Mouse (Mus musculus) kidney, embryonic 16.5 days (tissue): ENCODE results near the gene Smarcd2. TPM values are rescaled to one million over a fixed set of nuclear protein-coding genes. Genes with fewer than 3 reads are reported as not detected.
A peak's percentile ranks its signal among the peaks of the same experiment; 100 is the strongest.

Source experiments
- ATAC-seq: fragments of 200-750 bp; cut with Nextera tagmentation; 2 replicates; pipeline ENCODE4 v1.8.0; 2017; ENCODE audit warnings: moderate TSS enrichment; ENCODE audit not compliant: low FRiP score, low TSS enrichment
- H3K27ac ChIP-seq: fragments of 300-500 bp; sonication (generic); 2 replicates; pipeline ENCODE4 v1.5.1; 2014; ENCODE audit warnings: low read length
- H3K27me3 ChIP-seq: fragments of 300-500 bp; sonication (generic); 2 replicates; pipeline ENCODE4 v1.6.1; 2014; ENCODE audit warnings: low read length, control low read depth, mixed read lengths; ENCODE audit not compliant: insufficient read depth
- H3K36me3 ChIP-seq: fragments of 300-500 bp; sonication (generic); 2 replicates; pipeline ENCODE4 v1.6.1; 2014; ENCODE audit warnings: low read length, control low read depth, mixed read lengths; ENCODE audit not compliant: insufficient read depth
- H3K4me1 ChIP-seq: fragments of 300-500 bp; sonication (generic); 2 replicates; pipeline ENCODE4 v1.6.1; 2014; ENCODE audit warnings: low read length, control low read depth, mixed read lengths; ENCODE audit not compliant: insufficient read depth
- H3K4me2 ChIP-seq: fragments of 300-500 bp; sonication (generic); replicated peaks from 2 replicates; pipeline ENCODE4 v1.6.1; 2014; ENCODE audit warnings: low read depth, low read length
- H3K4me3 ChIP-seq: fragments of 300-500 bp; sonication (generic); 2 replicates; pipeline ENCODE4 v1.5.1; 2014; ENCODE audit warnings: mild to moderate bottlenecking, low read length
- H3K9ac ChIP-seq: fragments of 300-500 bp; sonication (generic); replicated peaks from 2 replicates; pipeline ENCODE4 v1.6.1; 2014; ENCODE audit warnings: low read length
- H3K9me3 ChIP-seq: fragments of 300-500 bp; sonication (generic); 2 replicates; pipeline ENCODE4 v1.6.1; 2016; ENCODE audit warnings: low read length, control low read depth
- WGBS: fragments of 180-500 bp; shearing (Covaris S2); extraction: QIAGEN DNeasy Blood & Tissue Kit; methylation state at CpG from one replicate; pipeline ENCODE4 v1.1.7; 2014; 5-methylcytosine and 5-hydroxymethylcytosine counted together
- polyA plus RNA-seq: library from polyadenylated mRNA; unstranded; fragments of >200 nt; fragmentation: Nextera tagmentation; extraction: Ambion mirVana; gene quantifications from 2 replicates; pipeline ENCODE4 v1.2.1, GENCODE M21; 2015

Gene Smarcd2
- polyA plus RNA-seq, 1 experiment from 2014 or later = 55.0 TPM

DNA sequence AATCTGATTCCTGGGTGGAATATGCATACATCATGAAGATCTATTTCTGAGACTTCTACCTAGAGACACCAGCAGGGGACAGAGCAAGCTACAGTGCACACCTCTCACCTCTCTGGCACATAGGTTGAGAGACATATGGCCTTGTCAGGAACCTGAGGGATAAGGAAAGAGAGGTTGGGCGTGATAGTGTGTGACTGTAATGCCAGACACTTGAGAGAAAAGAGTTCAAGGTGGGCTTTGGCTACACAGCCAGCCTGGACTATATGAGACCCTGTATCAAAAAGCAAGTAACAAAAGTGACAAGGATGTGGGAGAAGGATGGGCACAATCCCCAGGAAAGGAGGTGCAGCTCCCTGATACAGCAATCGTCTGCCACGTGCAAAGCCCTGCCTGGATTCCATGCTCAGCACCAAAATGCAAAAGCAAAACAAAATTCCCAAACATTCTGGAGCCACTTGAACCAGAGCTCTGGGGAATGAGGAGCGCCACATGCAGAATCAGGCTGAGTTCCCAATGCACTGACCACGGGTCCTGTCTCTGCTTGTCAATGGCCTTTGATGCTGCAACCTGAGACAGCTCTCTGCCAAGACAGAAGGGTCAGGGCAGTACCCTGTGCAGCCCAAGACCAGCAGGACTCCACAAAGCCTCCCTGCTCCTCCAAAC, 1.5 kb downstream of the Smarcd2 start:
- 17% methylated on average over 5 of the region's 5 CpGs for WGBS
- no peaks in the 10 kb centered on the region for H3K27me3 ChIP-seq
- H3K4me1 ChIP-seq = peaks cover 64% of the 10 kb centered on the region
- H3K9ac ChIP-seq = peak overlapping the region; percentile 99
- no peaks in the 10 kb centered on the region for H3K9me3 ChIP-seq
- peak overlapping the region; percentile 79 for H3K4me2 ChIP-seq
- H3K36me3 ChIP-seq = peaks cover 13% of the 10 kb centered on the region
- H3K4me3 ChIP-seq = peak overlapping the region; percentile 82
- peak overlapping the region; percentile 97 for H3K27ac ChIP-seq
- ATAC-seq = no peak

DNA sequence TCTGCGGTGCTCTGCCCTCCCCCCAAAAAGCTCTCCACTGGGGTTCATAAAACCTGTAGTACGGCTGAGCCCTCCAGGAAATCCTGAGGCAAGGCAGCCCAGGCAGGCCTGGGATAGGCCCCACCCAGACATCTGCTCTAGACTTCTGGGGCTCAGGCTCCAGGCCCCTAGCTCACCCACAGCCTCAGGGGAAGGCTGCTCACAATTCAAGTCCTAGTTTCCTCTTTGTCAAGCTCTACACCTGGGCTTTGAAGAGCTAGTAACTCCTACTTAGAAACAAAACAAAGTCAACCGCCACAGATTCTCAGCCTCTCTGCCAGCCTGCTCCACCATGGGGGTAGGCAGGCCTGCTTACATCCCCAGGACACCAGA, 3.7 kb downstream of the Smarcd2 start:
- Histone ChIP-seq H3K9me3 (no peaks in the 10 kb centered on the region), H3K27ac (peak overlapping the region; percentile 85), H3K9ac (peak overlapping the region; percentile 40), H3K36me3 (peaks cover 35% of the 10 kb centered on the region), H3K27me3 (no peaks in the 10 kb centered on the region), H3K4me3 (peak overlapping the region; percentile 7), H3K4me2 (peak overlapping the region; percentile 36), H3K4me1 (peaks cover 46% of the 10 kb centered on the region)
- no peak for ATAC-seq
- WGBS = 12% methylated on average over 3 of the region's 3 CpGs

DNA sequence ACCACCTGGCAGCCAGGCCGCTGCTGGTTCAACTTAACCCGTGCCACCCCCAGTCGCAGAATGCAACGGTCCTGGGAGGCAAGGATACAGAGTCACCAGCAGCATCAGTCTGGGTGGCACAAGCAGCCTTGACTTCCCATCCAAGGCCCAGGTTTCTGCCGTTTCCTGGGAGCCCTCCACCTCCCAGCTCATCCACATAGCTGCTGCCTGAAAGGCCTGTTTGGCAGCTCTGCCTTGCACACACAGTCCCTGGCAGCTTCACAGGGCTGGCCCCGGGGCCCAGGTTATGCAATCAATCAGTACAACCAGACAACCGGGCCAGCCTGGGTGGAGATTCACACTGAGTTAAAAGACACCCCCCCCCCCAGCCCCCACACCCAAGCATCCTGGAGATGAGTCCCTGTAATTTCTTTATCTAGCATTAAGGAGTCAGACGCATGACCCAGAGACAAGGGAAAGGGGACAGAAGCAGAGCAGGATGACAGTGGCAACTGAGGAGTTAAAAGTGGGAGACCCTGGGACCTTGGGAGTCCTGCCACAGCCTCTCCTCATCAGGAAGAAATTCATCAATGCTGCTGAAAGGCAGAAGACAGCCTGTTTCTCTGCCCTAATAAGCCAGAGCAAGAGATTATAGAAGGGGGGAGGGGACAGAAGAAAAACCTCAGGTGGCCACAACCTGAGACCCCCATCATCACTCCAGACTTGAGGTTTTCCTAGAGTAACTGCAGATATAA, 4.3 kb downstream of the Smarcd2 start:
- H3K27me3 ChIP-seq = no peaks in the 10 kb centered on the region

DNA sequence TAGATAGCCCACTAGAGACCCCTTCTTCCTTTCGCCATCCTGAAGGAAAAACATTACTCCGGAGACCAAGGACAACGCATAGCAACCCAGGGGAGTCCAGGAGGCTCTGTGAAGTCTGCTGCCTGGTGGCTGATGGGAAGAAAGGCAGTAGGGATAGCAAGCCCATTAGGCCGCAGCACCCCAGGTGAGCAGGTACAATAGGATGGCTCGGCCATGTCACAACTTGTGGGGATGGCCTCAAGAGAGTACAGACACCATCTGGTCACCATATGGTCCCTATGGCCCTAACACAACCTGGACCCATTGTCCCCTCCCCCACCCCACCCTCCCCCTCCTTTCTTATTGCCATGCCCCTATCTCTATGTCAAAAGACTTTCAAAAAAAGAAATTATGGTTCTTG, 4.9 kb downstream of the Smarcd2 start:
- Histone ChIP-seq H3K9me3 (no peaks in the 10 kb centered on the region), H3K4me1 (peaks cover 42% of the 10 kb centered on the region), H3K4me2 (peak overlapping the region; percentile 36; the same call in 1 of the 2 replicates), H3K9ac (peak overlapping the region; percentile 44; the same call in 1 of the 2 replicates), H3K36me3 (peaks cover 46% of the 10 kb centered on the region), H3K27ac (peak overlapping the region; percentile 85), H3K4me3 (no peak overlapping the region), H3K27me3 (no peaks in the 10 kb centered on the region)
- ATAC-seq = no peak
- 53% methylated on average over 5 of the region's 5 CpGs for WGBS

More for the DNA sequence above, 4.3 kb downstream of the Smarcd2 start:
- Histone ChIP-seq H3K9me3 (no peaks in the 10 kb centered on the region), H3K9ac (peak overlapping the region; percentile 40), H3K27ac (peak overlapping the region; percentile 85), H3K36me3 (peaks cover 40% of the 10 kb centered on the region), H3K4me3 (peak overlapping the region; percentile 7), H3K4me2 (peak overlapping the region; percentile 36), H3K4me1 (peaks cover 45% of the 10 kb centered on the region)
- no peak for ATAC-seq
- 36% methylated on average over 8 of the region's 8 CpGs for WGBS

DNA sequence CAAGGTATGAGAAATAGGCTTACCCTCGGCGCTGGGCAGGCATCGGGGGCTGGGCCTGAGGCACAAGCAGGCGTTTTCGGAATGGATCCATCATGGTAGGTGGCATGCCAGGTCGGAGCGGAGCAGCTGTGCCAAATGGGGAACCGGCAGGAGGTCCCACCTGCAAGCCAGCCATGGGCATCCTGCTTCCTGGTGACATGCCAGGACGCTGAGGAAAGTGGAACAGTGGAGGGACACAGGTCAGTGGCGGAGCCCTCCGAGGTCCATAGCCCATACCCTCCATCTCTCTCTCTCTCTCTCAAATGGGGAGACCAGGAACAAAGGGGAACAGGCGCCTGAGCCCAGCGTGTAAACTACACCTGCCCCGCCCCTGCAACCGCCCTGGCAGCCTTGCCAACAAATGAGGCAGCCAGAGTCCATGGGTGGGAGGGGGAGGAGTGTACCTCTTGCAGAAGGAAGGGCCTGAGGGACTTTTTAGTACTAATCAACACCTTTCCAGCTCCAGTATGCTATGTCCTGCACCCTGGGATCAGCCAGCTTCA, 5.4 kb downstream of the Smarcd2 start:
- Histone ChIP-seq H3K27ac (peak overlapping the region; percentile 56), H3K9ac (no peak overlapping the region), H3K9me3 (no peaks in the 10 kb centered on the region), H3K27me3 (no peaks in the 10 kb centered on the region), H3K36me3 (peaks cover 51% of the 10 kb centered on the region), H3K4me3 (no peak overlapping the region), H3K4me2 (no peak overlapping the region), H3K4me1 (peaks cover 42% of the 10 kb centered on the region)
- ATAC-seq = no peak
- 63% methylated on average over 15 of the region's 15 CpGs for WGBS

DNA sequence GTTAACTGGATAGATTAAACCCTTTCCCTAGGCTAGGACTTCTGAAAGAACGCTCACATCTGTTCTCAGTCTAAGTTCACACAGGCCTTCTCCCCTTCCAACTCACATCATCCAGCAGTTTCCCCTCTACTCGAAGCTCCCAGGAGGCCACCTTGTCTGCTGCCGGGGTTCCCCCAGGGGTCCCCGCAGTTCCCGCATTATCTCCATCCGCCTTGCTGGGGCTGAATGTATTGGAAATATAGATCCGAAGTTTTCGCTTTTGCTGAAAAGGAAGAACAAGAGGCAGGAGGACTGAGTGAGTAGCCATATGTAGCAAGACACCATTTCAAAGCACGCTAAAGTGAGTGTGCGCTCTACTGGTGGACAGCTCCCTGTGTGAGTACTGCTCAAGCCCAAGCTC, 6.3 kb downstream of the Smarcd2 start:
- no peak for ATAC-seq

DNA sequence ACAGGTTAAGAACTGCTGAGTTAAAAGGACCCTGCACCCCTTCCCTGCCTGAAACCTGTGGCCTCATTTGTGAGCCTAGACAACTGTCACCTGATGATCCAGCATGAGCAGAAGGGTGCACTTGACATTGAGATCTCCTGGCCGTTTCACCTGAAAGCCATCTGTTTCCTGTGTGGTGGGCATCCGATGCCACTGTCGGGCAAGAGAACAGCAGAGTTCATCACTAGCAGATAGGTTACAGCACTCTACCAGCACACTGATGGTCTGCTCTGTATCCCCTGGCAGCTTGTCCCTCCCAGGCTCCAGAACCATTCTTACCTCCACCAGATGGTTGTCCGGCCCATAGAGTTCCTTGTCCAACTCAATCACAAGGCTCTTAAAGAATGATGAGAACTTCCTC, 7.2 kb downstream of the Smarcd2 start:
- Histone ChIP-seq H3K4me2 (no peak overlapping the region), H3K4me3 (no peak overlapping the region), H3K4me1 (peaks cover 32% of the 10 kb centered on the region), H3K36me3 (peaks cover 70% of the 10 kb centered on the region), H3K9me3 (no peaks in the 10 kb centered on the region), H3K27ac (no peak overlapping the region), H3K27me3 (no peaks in the 10 kb centered on the region), H3K9ac (no peak overlapping the region)
- no peak for ATAC-seq
- WGBS = 89% methylated on average over 4 of the region's 4 CpGs

More for the DNA sequence above, 6.3 kb downstream of the Smarcd2 start:
- Histone ChIP-seq H3K27me3 (no peaks in the 10 kb centered on the region), H3K36me3 (peaks cover 61% of the 10 kb centered on the region), H3K27ac (no peak overlapping the region), H3K4me2 (no peak overlapping the region), H3K9me3 (no peaks in the 10 kb centered on the region), H3K9ac (no peak overlapping the region), H3K4me1 (peaks cover 41% of the 10 kb centered on the region), H3K4me3 (no peak overlapping the region)
- 92% methylated on average over 10 of the region's 10 CpGs for WGBS

DNA sequence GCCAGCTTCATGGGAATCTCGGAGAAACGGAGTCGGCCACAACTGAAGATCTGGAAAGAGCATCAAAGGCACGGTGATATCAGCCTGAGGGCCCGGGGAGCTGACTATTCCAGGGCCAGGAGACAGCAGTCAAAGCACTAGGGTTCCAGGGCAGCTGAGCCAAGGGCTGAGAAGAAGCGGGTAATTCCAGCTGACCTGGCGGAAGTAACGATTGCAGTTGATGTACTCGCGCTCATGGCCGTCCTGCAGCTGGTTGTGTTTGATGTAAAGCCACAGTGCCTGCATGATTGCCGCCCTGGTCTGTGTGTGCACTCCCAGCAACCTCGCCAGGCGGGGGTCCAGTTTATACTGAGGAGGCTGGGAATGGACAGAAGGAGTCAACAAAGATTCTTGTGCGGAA, 7.8 kb downstream of the Smarcd2 start:
- peaks cover 71% of the 10 kb centered on the region for H3K36me3 ChIP-seq
- no peak overlapping the region for H3K27ac ChIP-seq
- H3K4me3 ChIP-seq = no peak overlapping the region
- no peaks in the 10 kb centered on the region for H3K9me3 ChIP-seq
- peaks cover 26% of the 10 kb centered on the region for H3K4me1 ChIP-seq
- H3K9ac ChIP-seq = no peak overlapping the region
- ATAC-seq = no peak
- no peaks in the 10 kb centered on the region for H3K27me3 ChIP-seq
- no peak overlapping the region for H3K4me2 ChIP-seq
- 88% methylated on average over 15 of the region's 15 CpGs for WGBS

DNA sequence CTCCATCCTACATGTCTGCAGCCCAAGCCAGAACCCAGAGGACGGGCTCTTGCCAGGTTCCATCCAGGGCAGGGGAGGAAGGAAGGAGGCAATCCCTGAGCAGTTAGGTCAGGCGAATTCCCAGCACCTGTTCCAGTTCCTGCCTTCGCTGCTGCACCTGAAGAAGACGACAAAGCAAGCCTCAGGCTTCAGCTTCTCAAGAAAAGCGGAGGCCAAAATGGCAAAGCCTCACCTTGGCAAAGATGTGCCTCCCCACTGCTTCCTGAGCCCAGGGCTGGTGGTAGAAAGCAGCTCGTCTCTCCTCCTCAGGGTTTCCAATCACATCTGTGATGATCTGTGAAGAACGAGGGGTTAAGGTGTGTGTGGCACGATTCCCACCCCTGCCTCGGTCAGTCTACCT, 8.8 kb downstream of the Smarcd2 start:
- ATAC-seq = no peak
- 87% methylated on average over 9 of the region's 9 CpGs for WGBS
- peaks cover 75% of the 10 kb centered on the region for H3K36me3 ChIP-seq

More for the DNA sequence above, 8.8 kb downstream of the Smarcd2 start:
- no peak overlapping the region for H3K4me2 ChIP-seq
- H3K4me1 ChIP-seq = peaks cover 19% of the 10 kb centered on the region
- no peak overlapping the region for H3K27ac ChIP-seq
- H3K27me3 ChIP-seq = no peaks in the 10 kb centered on the region
- H3K4me3 ChIP-seq = no peak overlapping the region
- H3K9ac ChIP-seq = no peak overlapping the region
- no peaks in the 10 kb centered on the region for H3K9me3 ChIP-seq
